Mouse (Mus musculus) adrenal gland, postnatal 36 days (tissue): ENCODE data around the gene Bbs9. TPM values are rescaled to one million over a fixed set of nuclear protein-coding genes. Genes with fewer than 3 reads are reported as not detected.
"Not testable (repeated sequence)": the region's sequence is repeated elsewhere in the genome, so short reads cannot be mapped to it uniquely, and the experiment has no call there.

Experiments
- DNase-seq, 2 experiments: peaks; one replicate each; pipeline ENCODE4 v3.0.0; 2021; ENCODE audit warnings: mixed read lengths in 1 of 2
- total RNA-seq, 2 experiments: library from RNA; stranded (reverse); gene quantifications; 2 replicates each; pipeline ENCODE4 v1.2.3; 2021

Gene Bbs9
- total RNA-seq, 2 experiments from 2014 or later: 13.2 to 13.4 TPM

GRCm38 (mm10) chr9:22849212-22849611, 373.7 kb downstream of the Bbs9 start:
- no peak for DNase-seq

- DNase-seq: not testable (repeated sequence)
These were observed 393.6 kb downstream of the Bbs9 start for GRCm38 (mm10) chr9:22869147-22869546.

DNA sequence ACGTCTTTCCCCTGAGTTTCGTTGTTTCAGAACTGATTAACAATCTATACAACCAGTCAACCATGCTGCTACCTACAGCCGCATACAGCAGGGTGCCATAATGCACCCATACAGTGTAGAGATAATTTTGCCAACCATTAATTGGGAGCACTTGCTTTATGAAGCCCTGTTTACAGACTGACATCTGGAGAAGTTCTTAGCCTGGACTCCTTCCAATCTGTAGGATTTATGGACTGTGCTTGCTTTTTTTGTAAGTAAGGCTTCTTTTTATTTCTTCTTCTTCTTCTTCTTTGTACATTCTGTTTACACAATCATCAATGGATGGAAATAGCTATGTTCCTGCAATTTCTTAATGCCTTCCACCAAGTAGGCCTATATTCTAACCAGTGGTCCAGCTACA, 395.1 kb downstream of the Bbs9 start:
- DNase-seq: no peak

DNA sequence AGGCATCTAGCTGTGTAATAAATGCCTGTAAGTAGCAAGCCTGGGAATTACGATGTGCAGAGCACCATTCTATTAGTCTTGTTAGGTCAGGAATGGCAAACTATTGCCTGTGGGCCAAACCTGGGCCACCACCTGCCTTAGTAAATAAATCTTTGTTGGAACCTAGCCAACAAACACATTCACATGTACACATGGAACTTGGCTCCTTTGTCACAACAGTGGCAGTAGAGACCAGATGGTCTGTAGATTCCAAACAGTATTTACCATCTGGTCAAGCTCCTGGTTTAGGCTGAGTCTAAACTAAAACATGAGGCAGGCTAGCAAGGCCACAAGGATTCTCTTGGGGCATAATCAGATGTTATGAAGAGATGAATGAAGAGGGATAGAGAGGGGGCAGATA, 399.7 kb downstream of the Bbs9 start:
- DNase-seq: no peak

DNA sequence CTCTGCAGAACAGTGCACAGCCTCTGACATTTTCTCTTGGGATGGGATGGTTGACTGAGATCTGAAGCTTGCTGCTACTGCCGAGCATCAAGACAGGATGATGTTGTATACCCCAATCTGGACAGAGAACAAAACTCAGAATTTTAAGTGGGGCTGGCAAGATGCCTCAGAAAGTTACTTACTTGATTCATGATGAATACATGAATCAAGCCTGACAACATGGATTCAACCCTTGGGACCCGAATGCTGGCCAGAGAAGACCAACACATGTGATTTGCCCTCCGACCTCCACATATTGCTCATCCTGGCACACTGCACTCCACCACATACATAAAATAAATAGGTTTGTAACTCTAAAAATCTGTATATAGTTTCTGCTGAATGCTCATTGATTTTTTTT, 403.8 kb downstream of the Bbs9 start:
- DNase-seq: no peak

- DNase-seq: peak in 1 of 2 experiments; percentile 9
These were observed 410.8 kb downstream of the Bbs9 start for GRCm38 (mm10) chr9:22886351-22886750.

DNA sequence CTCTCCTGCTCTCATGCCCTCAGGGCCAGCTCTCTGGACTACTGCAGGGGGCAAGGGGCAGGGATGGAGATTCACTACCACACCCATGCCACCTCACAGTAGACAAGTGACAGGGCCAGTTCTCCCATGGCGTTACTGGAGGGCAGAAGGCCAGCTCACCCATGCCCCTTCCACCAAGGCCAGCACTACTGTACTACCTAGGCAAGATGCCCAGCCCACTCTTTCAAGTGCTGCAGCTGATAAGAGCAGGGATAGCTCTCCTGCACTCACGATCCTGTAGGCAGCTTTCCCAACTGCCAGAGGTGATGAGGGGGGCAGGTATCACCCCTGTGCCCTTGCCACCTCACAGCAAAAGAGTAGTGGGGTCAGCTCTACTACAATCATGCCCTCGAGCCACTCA, 429.9 kb downstream of the Bbs9 start:
- DNase-seq: no peak

GRCm38 (mm10) chr9:22916808-22917207, 441.3 kb downstream of the Bbs9 start:
- DNase-seq: no peak

GRCm38 (mm10) chr9:22935645-22936044, 460.1 kb downstream of the Bbs9 start:
- no peak for DNase-seq

Other genes with a start within 250 kb of the Bbs9 start
- gene Zfp599, start 215.8 kb upstream of the Bbs9 start, total RNA-seq: under 1 TPM; 0.69 to 0.73 TPM
- 1 to 10 TPM; 5.3 to 8.3 TPM for gene Zfp810, start 168.1 kb upstream of the Bbs9 start, total RNA-seq
- gene Anln, start 86.5 kb upstream of the Bbs9 start, total RNA-seq: 1 to 10 TPM; 6.5 to 6.7 TPM
- gene 9530077C05Rik, start 64.2 kb upstream of the Bbs9 start, total RNA-seq: 1 to 10 TPM; 6.6 TPM
- gene Gm17545, start 21.4 kb upstream of the Bbs9 start, total RNA-seq: not detected
- gene Rp9, start 6.0 kb upstream of the Bbs9 start, total RNA-seq: 10 to 100 TPM; 29.0 to 42.6 TPM